8 mouse cellular contexts compared by ENCODE assay signal in genomic region chr9:65293580-65293972, GRCm38 (mm10). TPM values are rescaled to one million over a fixed set of nuclear protein-coding genes. Genes with fewer than 3 reads are reported as not detected.
DNase-seq lines count a peak whose midpoint lies in the region; ATAC-seq and TF ChIP-seq lines count a peak whose summit lies in the region.

No protein-coding gene starts in this region.

- WGBS in kidney, postnatal 0 days = under 1% methylated on average over 9 of the region's 9 CpGs
- under 1% methylated on average over 9 of the region's 9 CpGs for WGBS in embryonic facial prominence, embryonic 10.5 days
- 0% methylated on average over 9 of the region's 9 CpGs for WGBS in hindbrain, embryonic 16.5 days
- WGBS in midbrain, embryonic 14.5 days = 1% methylated on average over 9 of the region's 9 CpGs

- no peak; the same call in 1 of the 2 replicates for ATAC-seq in kidney, postnatal 0 days (replicated peaks; ENCODE audit: low FRiP score, low read depth)
- peak; percentile 25; the same call in 1 of the 2 replicates for ATAC-seq in hindbrain, embryonic 16.5 days
- ATAC-seq in midbrain, embryonic 14.5 days (ENCODE audit: low FRiP score, low TSS enrichment) = no peak; the same call in 1 of the 2 replicates
- no peak for ATAC-seq in granulocyte monocyte progenitor cell, adult 5-6 weeks (replicated peaks; ENCODE audit: poor library complexity, severe bottlenecking)

- 0 out of 2 replicates have a peak, but pooled peaks cover 8% of the 10 kb centered on the region for H3K4me1 ChIP-seq in kidney, postnatal 0 days (replicated peaks; ENCODE audit: insufficient read depth, low read length)
- peaks cover 21% of the 10 kb centered on the region for H3K4me1 ChIP-seq in embryonic facial prominence, embryonic 10.5 days
- peaks cover 14% of the 10 kb centered on the region for H3K4me1 ChIP-seq in hindbrain, embryonic 16.5 days (ENCODE audit: control insufficient read depth, insufficient read depth, low read depth, low read length)
- H3K4me1 ChIP-seq in midbrain, embryonic 14.5 days (ENCODE audit: control insufficient read depth, insufficient read depth, low read length) = peaks cover 14% of the 10 kb centered on the region

- H3K27me3 ChIP-seq in kidney, postnatal 0 days (ENCODE audit: insufficient read depth, low read length) = no peaks in the 10 kb centered on the region
- no peaks in the 10 kb centered on the region for H3K27me3 ChIP-seq in embryonic facial prominence, embryonic 10.5 days (replicated peaks; ENCODE audit: low read depth, poor library complexity, severe bottlenecking)
- H3K27me3 ChIP-seq in hindbrain, embryonic 16.5 days (replicated peaks; ENCODE audit: control insufficient read depth, insufficient read depth, low read length) = no peaks in the 10 kb centered on the region
- H3K27me3 ChIP-seq in midbrain, embryonic 14.5 days (ENCODE audit: control insufficient read depth, insufficient read depth, low read length) = no peaks in the 10 kb centered on the region

- H3K36me3 ChIP-seq in kidney, postnatal 0 days (ENCODE audit: insufficient read depth, low read length) = no peaks in the 10 kb centered on the region
- peaks cover 15% of the 10 kb centered on the region for H3K36me3 ChIP-seq in embryonic facial prominence, embryonic 10.5 days (replicated peaks)
- peaks cover 6% of the 10 kb centered on the region for H3K36me3 ChIP-seq in hindbrain, embryonic 16.5 days (ENCODE audit: control insufficient read depth, insufficient read depth, low read length)
- H3K36me3 ChIP-seq in midbrain, embryonic 14.5 days (ENCODE audit: control insufficient read depth, insufficient read depth, low read length) = peaks cover 13% of the 10 kb centered on the region

- H3K27ac ChIP-seq in kidney, postnatal 0 days = peak overlapping the region; percentile 95
- H3K27ac ChIP-seq in embryonic facial prominence, embryonic 10.5 days (replicated peaks) = peak overlapping the region; percentile 93
- peak overlapping the region; percentile 71 for H3K27ac ChIP-seq in hindbrain, embryonic 16.5 days (ENCODE audit: low read depth, low read length)
- H3K27ac ChIP-seq in midbrain, embryonic 14.5 days (replicated peaks; ENCODE audit: low read depth, low read length) = no peak overlapping the region; the same call in 1 of the 2 replicates

- H3K9me3 ChIP-seq in kidney, postnatal 0 days (replicated peaks; ENCODE audit: low read length) = no peaks in the 10 kb centered on the region
- no peaks in the 10 kb centered on the region for H3K9me3 ChIP-seq in embryonic facial prominence, embryonic 10.5 days
- no peaks in the 10 kb centered on the region for H3K9me3 ChIP-seq in hindbrain, embryonic 16.5 days (ENCODE audit: control insufficient read depth, low read length)
- H3K9me3 ChIP-seq in midbrain, embryonic 14.5 days (ENCODE audit: control insufficient read depth, low read length) = no peaks in the 10 kb centered on the region

- no peak for TF ChIP-seq CTCF in kidney, postnatal 0 days (IDR thresholded peaks at IDR 0.05; ENCODE audit: low read depth)

- H3K4me2 ChIP-seq in kidney, postnatal 0 days (ENCODE audit: low read length) = peak overlapping the region; percentile 75
- peak overlapping the region; percentile 92 for H3K4me2 ChIP-seq in hindbrain, embryonic 16.5 days (ENCODE audit: low read length)
- H3K4me2 ChIP-seq in midbrain, embryonic 14.5 days (ENCODE audit: low read length) = peak overlapping the region; percentile 75

- peak overlapping the region; percentile 95 for H3K9ac ChIP-seq in kidney, postnatal 0 days (ENCODE audit: low read depth, low read length)
- peak overlapping the region; percentile 61 for H3K9ac ChIP-seq in hindbrain, embryonic 16.5 days (ENCODE audit: low read depth, low read length)
- peak overlapping the region; percentile 58 for H3K9ac ChIP-seq in midbrain, embryonic 14.5 days (replicated peaks; ENCODE audit: low read length)

- DNase-seq in kidney, postnatal 0 days (ENCODE audit: low spot score) = no peak
- DNase-seq in kidney, postnatal 25 days = no peak
- DNase-seq in embryonic facial prominence, embryonic 10.5 days (ENCODE audit: low spot score) = peak; percentile 23
- DNase-seq in midbrain, embryonic 14.5 days = peak; percentile 39
- no peak for DNase-seq in right cerebral cortex, adult 2 months (ENCODE audit: low spot score in 2 of 2)
- DNase-seq in left cerebral cortex, adult 8-10 months (ENCODE audit: low spot score in 2 of 2) = no peak

- H3K4me3 ChIP-seq in kidney, postnatal 0 days (replicated peaks; ENCODE audit: low read depth, low read length) = peak overlapping the region; percentile 81
- H3K4me3 ChIP-seq in embryonic facial prominence, embryonic 10.5 days = peak overlapping the region; percentile 97
- H3K4me3 ChIP-seq in hindbrain, embryonic 16.5 days (ENCODE audit: low read length) = peak overlapping the region; percentile 94
- H3K4me3 ChIP-seq in midbrain, embryonic 14.5 days (replicated peaks; ENCODE audit: low read depth, low read length) = peak overlapping the region; percentile 92

RNA-seq across cellular contexts. Expression of gene Clpx, which starts 0.5 kb away (rescaled TPM):
- 59.5 and 62.3 TPM in 2 replicates for polyA plus RNA-seq in kidney, postnatal 0 days (2015; fragmentation: Nextera tagmentation; extraction: Ambion mirVana)
- 48.3 and 50.9 TPM in 2 replicates for polyA plus RNA-seq in embryonic facial prominence, embryonic 10.5 days (2016; fragmentation: Nextera tagmentation; extraction: Ambion mirVana)
- 37.2 and 41.6 TPM in 2 replicates for polyA plus RNA-seq in hindbrain, embryonic 16.5 days (2015; fragmentation: Nextera tagmentation; extraction: Ambion mirVana)
- polyA plus RNA-seq in midbrain, embryonic 14.5 days (2014; fragmentation: Nextera tagmentation; extraction: Ambion mirVana) = 38.1 and 45.6 TPM in 2 replicates
- total RNA-seq in granulocyte monocyte progenitor cell, adult 5-6 weeks (2014; fragmentation: Nextera tagmentation) = 15.8 and 24.0 TPM in 2 replicates
- 44.3 and 51.7 TPM in 2 replicates for total RNA-seq in granulocyte monocyte progenitor cell, adult 5-6 weeks (2017)
- 10 to 100 TPM; 28.4 to 30.9 (median 28.9) TPM for total RNA-seq in left cerebral cortex, adult 8-10 months (2022)

RNA-seq across cellular contexts. Expression of gene Cilp, which starts 28.6 kb away (rescaled TPM):
- polyA plus RNA-seq in kidney, postnatal 0 days (2015; fragmentation: Nextera tagmentation; extraction: Ambion mirVana) = 0.33 and 0.51 TPM in 2 replicates
- polyA plus RNA-seq in embryonic facial prominence, embryonic 10.5 days (2016; fragmentation: Nextera tagmentation; extraction: Ambion mirVana) = 0.05 and 0.15 TPM in 2 replicates
- polyA plus RNA-seq in hindbrain, embryonic 16.5 days (2015; fragmentation: Nextera tagmentation; extraction: Ambion mirVana) = 0.38 and 0.91 TPM in 2 replicates
- polyA plus RNA-seq in midbrain, embryonic 14.5 days (2014; fragmentation: Nextera tagmentation; extraction: Ambion mirVana) = 0.17 and 0.24 TPM in 2 replicates
- not detected in 2 replicates for total RNA-seq in granulocyte monocyte progenitor cell, adult 5-6 weeks (2014; fragmentation: Nextera tagmentation)
- total RNA-seq in granulocyte monocyte progenitor cell, adult 5-6 weeks (2017) = not detected in 2 replicates
- total RNA-seq in left cerebral cortex, adult 8-10 months (2022) = under 1 TPM in 3 of 4 experiments, not detected in 1; 0.13 to 0.23 (median 0.19) TPM

RNA-seq across cellular contexts. Expression of gene Pdcd7, which starts 52.3 kb away (rescaled TPM):
- 9.1 and 10.3 TPM in 2 replicates for polyA plus RNA-seq in kidney, postnatal 0 days (2015; fragmentation: Nextera tagmentation; extraction: Ambion mirVana)
- 10.3 and 10.6 TPM in 2 replicates for polyA plus RNA-seq in embryonic facial prominence, embryonic 10.5 days (2016; fragmentation: Nextera tagmentation; extraction: Ambion mirVana)
- polyA plus RNA-seq in hindbrain, embryonic 16.5 days (2015; fragmentation: Nextera tagmentation; extraction: Ambion mirVana) = 4.0 and 6.7 TPM in 2 replicates
- 10.1 and 13.1 TPM in 2 replicates for polyA plus RNA-seq in midbrain, embryonic 14.5 days (2014; fragmentation: Nextera tagmentation; extraction: Ambion mirVana)
- total RNA-seq in granulocyte monocyte progenitor cell, adult 5-6 weeks (2014; fragmentation: Nextera tagmentation) = 11.3 and 14.7 TPM in 2 replicates
- 23.0 and 40.2 TPM in 2 replicates for total RNA-seq in granulocyte monocyte progenitor cell, adult 5-6 weeks (2017)
- total RNA-seq in left cerebral cortex, adult 8-10 months (2022) = 10 to 100 TPM; 27.3 to 31.1 (median 27.9) TPM

Comparison
In these comparisons a context has a peak if more than half of its experiments do, and no peak if none do; other contexts are left out.
1. DNase-seq: peak in embryonic facial prominence, embryonic 10.5 days (single experiment) and midbrain, embryonic 14.5 days (single experiment); none in kidney, postnatal 0 days (single experiment), kidney, postnatal 25 days (0 of 2), right cerebral cortex, adult 2 months (0 of 2) and left cerebral cortex, adult 8-10 months (0 of 2).
2. Peak in every context shown above with its lines, with median percentiles within 50 percentile points of each other: H3K4me2 ChIP-seq, H3K4me3 ChIP-seq and H3K9ac ChIP-seq.